8 mouse cellular contexts compared by ENCODE assay signal in genomic region chr10:79766508-79767325, GRCm38 (mm10). TPM values are rescaled to one million over a fixed set of nuclear protein-coding genes. Genes with fewer than 3 reads are reported as not detected.
DNase-seq lines count a peak whose midpoint lies in the region; ATAC-seq lines count a peak whose summit lies in the region.

Rnf126 (minus strand) TSS chr10:79766952.

- peak within 1 kb of the TSS; percentile 93 for H3K4me2 ChIP-seq in intestine, embryonic 14.5 days (ENCODE audit: low read length)

- peak within 1 kb of the TSS; percentile 87 for H3K9ac ChIP-seq in intestine, embryonic 14.5 days (ENCODE audit: low read length)

- H3K9me3 ChIP-seq in intestine, embryonic 14.5 days (ENCODE audit: control insufficient read depth, low read length) = no peaks in the 10 kb centered on the region

- intact Hi-C loops in left cerebral cortex, postnatal 14 days (cut with DNase I) = no loop called here

- H3K27me3 ChIP-seq in intestine, embryonic 14.5 days (replicated peaks; ENCODE audit: control insufficient read depth, insufficient read depth, low read length) = no peaks in the 10 kb centered on the region

- peak; percentile 99 for DNase-seq in adrenal gland, adult 18-20 months (ENCODE audit: low spot score in 2 of 2)
- DNase-seq in embryo, embryonic 11 days = peak; percentile 99
- peak; percentile 99 for DNase-seq in gastrocnemius, postnatal 25 days
- peak; percentile 100 for DNase-seq in intestine, embryonic 14.5 days (ENCODE audit: low spot score)
- peak; percentile 99 for DNase-seq in left cerebral cortex, postnatal 14 days (ENCODE audit: low spot score in 2 of 2)
- peak; percentile 100 for DNase-seq in mesoderm, embryonic 11.5 days (ENCODE audit: low read depth, low spot score)
- peak; percentile 97 for DNase-seq in right cerebral cortex, postnatal 36 days (ENCODE audit: low spot score in 2 of 2)
- peak; percentile 100 for DNase-seq in yolk sac, embryonic 10.5 days (ENCODE audit: low spot score)

- peak; percentile 93 for ATAC-seq in intestine, embryonic 14.5 days (replicated peaks; ENCODE audit: low FRiP score, low TSS enrichment, low read depth)

- peak within 1 kb of the TSS; percentile 87 for H3K27ac ChIP-seq in intestine, embryonic 14.5 days (ENCODE audit: low read depth)

- peak within 1 kb of the TSS; percentile 68 for H3K4me3 ChIP-seq in intestine, embryonic 14.5 days (ENCODE audit: low read depth, low read length)

- peaks cover 23% of the 10 kb centered on the region for H3K4me1 ChIP-seq in intestine, embryonic 14.5 days (replicated peaks; ENCODE audit: control insufficient read depth, insufficient read depth, low read length)

- WGBS in intestine, embryonic 14.5 days = under 1% methylated on average over 89 of the region's 101 CpGs

- peaks cover 9% of the 10 kb centered on the region for H3K36me3 ChIP-seq in intestine, embryonic 14.5 days (ENCODE audit: control insufficient read depth, insufficient read depth, low read length)

RNA-seq across cellular contexts. Expression of gene Rnf126, which starts in this region (rescaled TPM):
- 10 to 100 TPM; 47.4 to 51.1 TPM for total RNA-seq in adrenal gland, adult 18-20 months (2021)
- total RNA-seq in gastrocnemius, postnatal 25 days (2021) = 10 to 100 TPM; 27.4 to 33.4 TPM
- 80.3 and 90.3 TPM in 2 replicates for polyA plus RNA-seq in intestine, embryonic 14.5 days (2014; fragmentation: Nextera tagmentation; extraction: Ambion mirVana)
- total RNA-seq in left cerebral cortex, postnatal 14 days (2021) = 10 to 100 TPM; 95.4 to 97.1 TPM

Comparison
In these comparisons a context has a peak if more than half of its experiments do, and no peak if none do; other contexts are left out.
1. Peak in every context shown above with its lines: DNase-seq, ATAC-seq, H3K4me3 ChIP-seq and H3K27ac ChIP-seq.